ENCODE assay signal across 17 mouse cellular contexts in genomic region chr12:71779418-71779817, GRCm38 (mm10).
"Had no signal": no experiment of that assay in that cellular context is flagged by ENCODE, and none has a peak within 500 bp of the region (broad histone marks: within the 10 kb centered on the region; RNA-seq: fewer than 3 reads in every experiment).

No protein-coding gene starts in this region.

- H3K4me1 ChIP-seq: liver, embryonic 13.5 days had no signal

- H3K4me3 ChIP-seq: liver, embryonic 13.5 days; midbrain, embryonic 12.5 days; midbrain, embryonic 15.5 days; myocyte; neural tube, embryonic 13.5 days; stomach, embryonic 15.5 days had no signal

- ATAC-seq: intestine, postnatal 0 days; midbrain, embryonic 15.5 days had no signal

- H3K9me3 ChIP-seq: liver, embryonic 13.5 days; midbrain, embryonic 12.5 days; midbrain, embryonic 15.5 days; neural tube, embryonic 13.5 days; stomach, embryonic 15.5 days had no signal

- H3K27ac ChIP-seq: liver, embryonic 13.5 days; midbrain, embryonic 12.5 days; midbrain, embryonic 15.5 days; neural tube, embryonic 13.5 days; stomach, embryonic 15.5 days had no signal

- H3K36me3 ChIP-seq: liver, embryonic 13.5 days; midbrain, embryonic 12.5 days; midbrain, embryonic 15.5 days; neural tube, embryonic 13.5 days; stomach, embryonic 15.5 days had no signal

- DNase-seq: kidney, adult 9 months; kidney, postnatal 4 days; left cerebral cortex, postnatal 4 days; liver, embryonic 13.5 days; lung, adult 2 months; lung, postnatal 14 days; lung, postnatal 4 days; retina, postnatal 1 day; right cerebral cortex, postnatal 25 days; spleen, adult 18-20 months; thymus, postnatal 25 days had no signal

- H3K4me2 ChIP-seq: liver, embryonic 13.5 days; midbrain, embryonic 12.5 days; midbrain, embryonic 15.5 days; neural tube, embryonic 13.5 days; stomach, embryonic 15.5 days had no signal

- H3K27me3 ChIP-seq: midbrain, embryonic 12.5 days; midbrain, embryonic 15.5 days; neural tube, embryonic 13.5 days; stomach, embryonic 15.5 days had no signal

- H3K9ac ChIP-seq: liver, embryonic 13.5 days; midbrain, embryonic 12.5 days; midbrain, embryonic 15.5 days; neural tube, embryonic 13.5 days; stomach, embryonic 15.5 days had no signal
